Mouse (Mus musculus) cerebellum, adult 2 months (tissue): ENCODE results near the gene Tmc3.

Experiments
- CTCF ChIP-seq: fragments of 200-500 bp; IDR thresholded peaks from 2 replicates; pipeline ENCODE4 v1.5.1; 2011; ENCODE audit warnings: low read depth, mild to moderate bottlenecking, control low read depth, low read length, moderate library complexity, borderline replicate concordance; ENCODE audit not compliant: insufficient read depth
- POLR2A ChIP-seq: fragments of 200-500 bp; IDR thresholded peaks from 2 replicates; pipeline ENCODE4 v1.6.1; 2011; ENCODE audit warnings: low read length, control low read depth, borderline replicate concordance; ENCODE audit not compliant: insufficient read depth

GRCm38 (mm10) chr7:83622582-83622981, 37.9 kb downstream of the Tmc3 start:
- TF ChIP-seq POLR2A = no peak
- no peak for TF ChIP-seq CTCF
